Mouse (Mus musculus): ENCODE data around the gene Tbc1d13.

GRCm38 (mm10) chr2:30199984-30200383 is 66.4 kb downstream of the Tbc1d13 start:
- no peak for TF ChIP-seq CTCF (IDR thresholded peaks at IDR 0.05; ENCODE audit: control insufficient read depth, insufficient read depth, insufficient replicate concordance, low read depth, low read length)
- no peak for TF ChIP-seq POLR2A (IDR thresholded peaks at IDR 0.05; ENCODE audit: control insufficient read depth, low read depth, low read length)
